In genomic region chr6:94773604-94774486, GRCm38 (mm10) we compare ENCODE assay signal across 8 mouse cellular contexts.
DNase-seq lines count a peak whose midpoint lies in the region; ATAC-seq and TF ChIP-seq lines count a peak whose summit lies in the region.

No protein-coding gene starts in this region.

- TF ChIP-seq POLR2A in olfactory bulb, adult 2 months (IDR thresholded peaks at IDR 0.05; ENCODE audit: insufficient read depth, low read depth, low read length), result no peak

- no peak overlapping the region for H3K27ac ChIP-seq in left cerebral cortex, adult 2 months
- H3K27ac ChIP-seq in forebrain, embryonic 10.5 days, result peak overlapping the region; percentile 97
- peak overlapping the region; percentile 84 for H3K27ac ChIP-seq in limb, embryonic 13.5 days
- H3K27ac ChIP-seq in olfactory bulb, adult 2 months (ENCODE audit: insufficient read depth, low read depth, low read length), result no peak overlapping the region

- no peak for DNase-seq in left cerebral cortex, adult 2 months (ENCODE audit: extremely low spot score in 1 of 2, low spot score in 2 of 2)
- DNase-seq in left cerebral cortex, adult 8-10 months (ENCODE audit: low spot score in 2 of 2), result no peak
- DNase-seq in forebrain, embryonic 10.5 days (ENCODE audit: extremely low spot score, low spot score), result peak; percentile 85
- DNase-seq in MN1 (ENCODE audit: low spot score), result no peak
- no peak for DNase-seq in layer of hippocampus, postnatal 25 days (ENCODE audit: extremely low spot score in 1 of 2, low spot score in 1 of 2)
- DNase-seq in gastrocnemius, adult 8-10 months (ENCODE audit: low spot score in 2 of 2), result no peak

- H3K27me3 ChIP-seq in forebrain, embryonic 10.5 days (ENCODE audit: poor library complexity, severe bottlenecking), result peaks cover 18% of the 10 kb centered on the region
- no peaks in the 10 kb centered on the region for H3K27me3 ChIP-seq in limb, embryonic 13.5 days

- H3K9me3 ChIP-seq in forebrain, embryonic 10.5 days, result no peaks in the 10 kb centered on the region
- no peaks in the 10 kb centered on the region for H3K9me3 ChIP-seq in limb, embryonic 13.5 days

- WGBS in forebrain, embryonic 10.5 days, result 2% methylated on average over 27 of the region's 27 CpGs
- WGBS in limb, embryonic 13.5 days, result 3% methylated on average over 27 of the region's 27 CpGs
- WGBS in olfactory bulb, adult 2 months, result 17% methylated on average over 27 of the region's 27 CpGs

- peak overlapping the region; percentile 9 for H3K9ac ChIP-seq in limb, embryonic 13.5 days

- H3K4me3 ChIP-seq in left cerebral cortex, adult 2 months, result peak overlapping the region; percentile 29
- H3K4me3 ChIP-seq in forebrain, embryonic 10.5 days, result peak overlapping the region; percentile 40
- peak overlapping the region; percentile 25 for H3K4me3 ChIP-seq in limb, embryonic 13.5 days
- peak overlapping the region; percentile 18 for H3K4me3 ChIP-seq in olfactory bulb, adult 2 months (ENCODE audit: insufficient read depth, low read depth, low read length)

- H3K4me2 ChIP-seq in limb, embryonic 13.5 days (replicated peaks), result peak overlapping the region; percentile 59

- no peak for TF ChIP-seq CTCF in left cerebral cortex, adult 2 months (IDR thresholded peaks at IDR 0.05)
- TF ChIP-seq CTCF in olfactory bulb, adult 2 months (IDR thresholded peaks at IDR 0.05; ENCODE audit: insufficient read depth, low read depth, low read length), result no peak

- H3K36me3 ChIP-seq in forebrain, embryonic 10.5 days (replicated peaks), result no peaks in the 10 kb centered on the region
- H3K36me3 ChIP-seq in limb, embryonic 13.5 days, result no peaks in the 10 kb centered on the region

- peaks cover 67% of the 10 kb centered on the region for H3K4me1 ChIP-seq in forebrain, embryonic 10.5 days
- peaks cover 57% of the 10 kb centered on the region for H3K4me1 ChIP-seq in limb, embryonic 13.5 days
- peaks cover 6% of the 10 kb centered on the region for H3K4me1 ChIP-seq in olfactory bulb, adult 2 months (ENCODE audit: control insufficient read depth, insufficient read depth, low read length)

- intact Hi-C loops in left cerebral cortex, adult 2 months (cut with DNase I), result no loop called here

- peak; percentile 81 for ATAC-seq in limb, embryonic 13.5 days (ENCODE audit: low FRiP score, low read depth)

Comparison
In these comparisons a context has a peak if more than half of its experiments do, and no peak if none do; other contexts are left out.
1. H3K27ac ChIP-seq: peak in forebrain, embryonic 10.5 days (single experiment) and limb, embryonic 13.5 days (single experiment); none in left cerebral cortex, adult 2 months (single experiment) and olfactory bulb, adult 2 months (single experiment).
2. Peak in every context shown above with its lines, with median percentiles within 50 percentile points of each other: H3K4me3 ChIP-seq.